Mouse (Mus musculus) bone marrow, adult 2 months (tissue): Measurements from ENCODE around the gene Wbp1. TPM values are rescaled to one million over a fixed set of nuclear protein-coding genes. Genes with fewer than 3 reads are reported as not detected.

Source experiments
- H3K27ac ChIP-seq: fragments of 200-500 bp; 2 replicates; pipeline ENCODE4 v1.5.1; 2012; ENCODE audit warnings: low read depth, mild to moderate bottlenecking, control low read depth, inconsistent platforms, low read length; ENCODE audit not compliant: control insufficient read depth, poor library complexity, insufficient read depth
- H3K4me1 ChIP-seq: fragments of 200-500 bp; 2 replicates; pipeline ENCODE4 v1.6.1; 2011; ENCODE audit warnings: low read length; ENCODE audit not compliant: control insufficient read depth, insufficient read depth
- H3K4me3 ChIP-seq: fragments of 200-500 bp; replicated peaks from 2 replicates; pipeline ENCODE3; 2011; ENCODE audit warnings: mild to moderate bottlenecking, low read depth, low read length, control low read depth; ENCODE audit not compliant: control insufficient read depth
- CTCF ChIP-seq: fragments of 200-500 bp; IDR thresholded peaks from 2 replicates; pipeline ENCODE4 v1.5.1; 2011; ENCODE audit warnings: low read length, control low read depth; ENCODE audit not compliant: control insufficient read depth, insufficient read depth
- POLR2A ChIP-seq: fragments of 200-500 bp; IDR thresholded peaks from 2 replicates; pipeline ENCODE4 v1.6.1; 2011; ENCODE audit warnings: low read depth, mild to moderate bottlenecking, control low read depth, low read length, borderline replicate concordance; ENCODE audit not compliant: control insufficient read depth
- WGBS: fragments of 180-500 bp; shearing (Covaris S2); methylation state at CpG from one replicate; pipeline ENCODE4 v1.1.7; 2018; 5-methylcytosine and 5-hydroxymethylcytosine counted together
- polyA plus RNA-seq: library from polyadenylated mRNA; stranded (reverse); fragments of >200 nt; gene quantifications from 2 replicates; pipeline ENCODE4 v1.2.4, GENCODE M21; 2011; ENCODE audit warnings: low replicate concordance; ENCODE audit not compliant: missing spikeins, insufficient read depth, insufficient read length

The Wbp1 gene
- polyA plus RNA-seq, 1 experiment, result 41.2 TPM

DNA sequence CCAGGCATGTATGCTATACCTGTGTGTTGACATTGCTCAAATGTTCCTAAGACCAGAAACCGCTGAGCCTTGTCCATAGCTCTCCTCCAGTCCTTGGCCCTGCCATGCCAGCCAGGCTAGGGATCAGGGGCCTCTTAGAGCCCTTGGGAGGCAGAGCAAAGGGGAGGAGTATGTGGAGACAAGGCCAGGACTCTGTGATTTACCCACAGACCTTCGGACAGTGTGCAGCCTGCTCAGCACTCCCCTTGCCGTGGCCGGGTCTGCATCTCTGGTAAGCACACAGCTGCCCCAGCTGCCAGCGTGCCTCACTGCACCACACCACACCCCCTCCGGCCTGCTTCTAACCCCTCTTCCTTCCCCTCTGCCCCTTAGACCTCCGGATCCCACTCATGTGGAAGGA is 25.9 kb upstream of the Wbp1 start:
- TF ChIP-seq POLR2A (no peak), CTCF (no peak)
- H3K4me3 ChIP-seq, result no peak overlapping the region
- 61% methylated on average over 7 of the region's 7 CpGs for WGBS
- no peak overlapping the region for H3K27ac ChIP-seq
- no peaks in the 10 kb centered on the region for H3K4me1 ChIP-seq

DNA sequence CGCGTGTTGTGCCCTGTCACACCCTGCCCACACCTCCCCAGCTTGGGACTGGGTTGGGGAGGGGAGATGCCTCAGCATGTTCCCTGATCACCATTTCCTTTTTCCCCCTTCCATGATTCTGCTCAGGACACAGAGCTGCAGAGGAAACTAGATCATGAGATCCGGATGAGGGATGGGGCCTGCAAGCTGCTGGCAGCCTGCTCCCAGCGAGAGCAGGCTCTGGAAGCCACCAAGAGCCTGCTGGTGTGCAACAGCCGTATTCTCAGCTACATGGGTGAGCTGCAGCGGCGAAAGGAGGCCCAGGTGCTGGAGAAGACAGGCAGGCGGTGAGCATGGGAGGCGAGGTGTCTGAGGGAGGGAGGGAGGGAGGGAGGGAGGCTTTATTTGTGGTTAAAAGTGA is 24.4 kb upstream of the Wbp1 start:
- 71% methylated on average over 9 of the region's 9 CpGs for WGBS
- Histone ChIP-seq H3K27ac (no peak overlapping the region), H3K4me3 (no peak overlapping the region), H3K4me1 (no peaks in the 10 kb centered on the region)
- TF ChIP-seq POLR2A (no peak), CTCF (no peak)

DNA sequence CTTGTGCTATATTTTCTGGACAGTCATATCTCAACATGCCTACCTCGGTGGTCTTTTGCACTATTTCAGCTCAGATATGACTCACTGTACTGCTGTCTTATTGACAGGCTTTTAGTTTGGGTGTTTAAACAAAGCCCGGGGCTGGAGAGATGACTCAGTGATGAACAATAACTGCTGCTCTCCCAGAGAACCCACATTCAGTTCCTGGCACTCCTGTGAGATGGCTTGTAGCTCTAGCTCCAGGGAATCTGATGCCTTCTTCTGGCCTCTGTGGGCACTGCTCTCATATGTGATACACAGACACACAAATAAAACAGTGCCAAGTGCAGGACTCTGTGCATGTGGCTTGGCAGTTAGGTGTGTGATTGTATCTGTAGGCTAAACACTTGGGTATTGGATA is 23.9 kb upstream of the Wbp1 start:
- Histone ChIP-seq H3K4me3 (no peak overlapping the region), H3K27ac (no peak overlapping the region), H3K4me1 (no peaks in the 10 kb centered on the region)
- WGBS, result 62% methylated on average over 2 of the region's 2 CpGs
- TF ChIP-seq POLR2A (no peak), CTCF (no peak)

DNA sequence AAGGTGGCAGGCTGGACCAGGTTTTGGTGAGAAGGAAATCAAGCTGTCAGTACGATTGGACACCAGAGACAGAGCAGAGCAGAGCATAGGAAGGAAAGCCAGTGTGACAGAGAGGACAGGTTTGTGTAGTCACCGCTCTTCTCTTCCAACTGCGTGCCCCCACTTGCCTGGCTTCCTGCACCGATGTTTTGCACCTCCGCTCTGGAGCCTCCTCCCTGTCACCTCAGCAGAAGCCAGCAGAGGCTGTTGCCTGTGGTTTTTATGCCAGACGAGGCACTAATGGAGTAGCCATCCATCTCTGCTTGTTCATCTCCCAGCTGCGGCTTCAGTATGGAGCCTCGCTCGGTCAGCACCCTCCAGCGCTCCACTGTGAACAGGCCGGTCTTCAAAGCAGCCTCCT is 21.5 kb upstream of the Wbp1 start:
- no peak overlapping the region for H3K4me3 ChIP-seq
- WGBS, result 75% methylated on average over 11 of the region's 11 CpGs
- no peak overlapping the region for H3K27ac ChIP-seq
- peaks cover under 1% of the 10 kb centered on the region; the same call in 1 of the 2 replicates for H3K4me1 ChIP-seq
- TF ChIP-seq POLR2A (no peak), CTCF (no peak)

DNA sequence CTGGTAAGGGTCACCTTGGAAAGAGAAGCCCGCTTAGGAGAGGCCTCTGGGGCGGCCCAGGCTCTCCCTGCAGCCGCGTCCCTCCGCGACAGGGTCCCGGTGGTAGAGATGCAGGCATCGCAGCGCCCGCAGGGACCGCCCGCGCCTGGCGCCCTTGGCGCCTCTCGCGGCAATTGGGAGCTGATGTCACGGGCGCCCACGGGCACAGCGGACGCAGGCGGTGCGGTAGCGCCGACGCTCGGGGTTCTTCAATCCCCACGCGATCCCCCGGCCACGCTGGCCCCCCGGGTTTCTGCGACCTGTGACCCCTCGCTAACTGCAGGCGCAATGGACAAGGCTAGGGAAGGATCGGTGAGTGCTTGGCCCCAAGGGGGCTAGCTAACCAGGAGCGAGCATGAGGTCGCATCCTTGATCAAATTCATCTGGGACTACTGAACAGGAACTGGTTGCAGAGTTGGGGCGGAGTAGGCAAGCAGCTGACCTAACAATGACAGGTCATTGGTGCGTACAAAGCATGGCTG is 20.9 kb upstream of the Wbp1 start:
- H3K27ac ChIP-seq, result no peak overlapping the region
- no peak overlapping the region for H3K4me3 ChIP-seq
- WGBS, result 27% methylated on average over 41 of the region's 41 CpGs
- TF ChIP-seq POLR2A (no peak), CTCF (no peak)
- peaks cover 2% of the 10 kb centered on the region; the same call in 1 of the 2 replicates for H3K4me1 ChIP-seq

DNA sequence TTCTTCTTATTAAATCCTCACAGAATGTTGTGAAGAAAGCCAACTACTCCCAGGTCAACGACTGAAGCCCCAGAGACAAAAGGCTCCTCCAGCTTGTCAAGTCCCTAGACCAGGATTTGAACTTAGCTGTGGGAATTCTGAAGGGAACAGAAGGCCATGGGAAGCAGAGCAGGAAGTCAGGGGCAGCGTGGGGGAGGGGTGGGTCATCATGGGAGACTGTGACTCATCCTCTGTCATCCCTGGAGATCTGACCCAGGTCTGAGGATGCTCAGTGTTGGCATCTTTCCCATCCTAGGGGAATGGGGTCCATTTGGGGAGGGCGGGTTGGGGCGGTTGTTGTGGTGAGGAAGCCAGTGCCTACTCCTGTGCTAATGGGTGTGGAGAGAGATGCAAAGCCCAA is 20.3 kb upstream of the Wbp1 start:
- H3K27ac ChIP-seq, result no peak overlapping the region
- H3K4me3 ChIP-seq, result no peak overlapping the region
- TF ChIP-seq POLR2A (no peak), CTCF (no peak)
- peaks cover 2% of the 10 kb centered on the region; the same call in 1 of the 2 replicates for H3K4me1 ChIP-seq
- WGBS, result 81% methylated on average over 4 of the region's 4 CpGs

DNA sequence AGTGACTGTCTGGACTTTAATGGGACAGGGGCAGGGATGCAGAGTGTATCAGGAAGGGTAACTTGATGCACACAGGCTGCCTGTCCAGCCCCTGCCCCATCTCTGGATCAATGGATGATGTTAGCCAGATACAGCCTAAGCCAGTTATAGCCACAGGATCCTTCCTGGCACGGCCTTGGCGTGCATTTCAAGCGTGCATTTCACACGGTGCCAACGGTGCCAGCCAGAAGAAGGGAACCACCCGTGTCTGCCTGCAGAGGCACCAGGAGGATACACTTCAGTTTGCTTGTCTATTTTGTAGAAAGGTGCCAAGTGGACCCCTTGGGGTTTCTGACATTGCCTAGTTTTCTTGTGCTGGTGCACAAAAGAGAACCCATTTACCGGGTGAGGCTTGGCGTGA is 18.7 kb upstream of the Wbp1 start:
- no peak for TF ChIP-seq CTCF
- no peak for TF ChIP-seq POLR2A
- peaks cover 2% of the 10 kb centered on the region; the same call in 1 of the 2 replicates for H3K4me1 ChIP-seq
- WGBS, result 87% methylated on average over 8 of the region's 8 CpGs
- H3K4me3 ChIP-seq, result no peak overlapping the region
- no peak overlapping the region for H3K27ac ChIP-seq

DNA sequence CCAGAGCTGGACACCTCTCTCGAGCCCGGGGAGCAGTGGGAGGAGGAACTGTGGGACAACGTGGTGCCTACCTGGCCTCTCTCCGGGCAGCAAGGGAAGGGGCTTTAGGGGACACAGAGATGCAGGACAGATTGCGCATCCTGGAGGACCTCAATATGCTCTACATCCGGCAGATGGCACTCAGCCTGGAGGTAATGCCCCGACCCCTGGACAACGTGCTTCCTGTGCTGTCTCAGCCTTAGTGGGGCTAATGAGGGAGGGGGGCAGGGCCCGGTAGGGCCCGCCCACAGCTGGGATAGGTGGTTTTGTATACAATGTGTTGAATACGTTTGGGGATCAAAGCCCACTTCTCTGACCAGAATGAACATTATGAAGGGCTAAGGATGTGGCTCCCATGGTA is 16.7 kb upstream of the Wbp1 start:
- no peak overlapping the region for H3K4me3 ChIP-seq
- H3K4me1 ChIP-seq, result peaks cover 3% of the 10 kb centered on the region; the same call in 1 of the 2 replicates

DNA sequence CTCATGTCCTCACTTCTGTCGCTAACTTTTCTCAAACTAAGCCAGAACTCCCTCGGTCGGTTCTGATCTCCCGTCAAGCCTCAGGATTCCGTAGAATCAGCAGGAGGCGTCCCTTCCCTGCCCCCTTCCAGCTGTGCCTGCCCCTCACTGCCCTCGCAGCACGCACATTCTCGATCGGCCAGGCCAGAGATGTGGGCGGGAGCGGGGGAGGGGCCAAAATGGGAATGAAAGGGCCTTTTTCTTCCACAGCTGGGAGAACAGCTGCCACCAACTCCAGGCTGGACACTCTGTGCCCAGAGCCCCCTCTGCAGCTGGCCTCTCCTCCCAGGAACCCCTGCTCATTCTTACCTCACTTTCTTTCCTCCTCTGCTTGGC is 16.2 kb upstream of the Wbp1 start:
- peak overlapping the region; percentile 35 for H3K4me3 ChIP-seq

More for the DNA sequence above, 16.7 kb upstream of the Wbp1 start:
- no peak for TF ChIP-seq POLR2A
- TF ChIP-seq CTCF, result no peak
- no peak overlapping the region for H3K27ac ChIP-seq
- WGBS, result 4% methylated on average over 11 of the region's 11 CpGs

More for the DNA sequence above, 16.2 kb upstream of the Wbp1 start:
- no peak for TF ChIP-seq CTCF
- 0 out of 2 replicates have a peak, but pooled peaks have one; percentile 8 for TF ChIP-seq POLR2A
- H3K27ac ChIP-seq, result no peak overlapping the region
- peaks cover 3% of the 10 kb centered on the region; the same call in 1 of the 2 replicates for H3K4me1 ChIP-seq
- WGBS, result under 1% methylated on average over 12 of the region's 12 CpGs
